Mouse (Mus musculus): Measurements from ENCODE around the gene Arhgap29.

The Arhgap29 gene

GRCm38 (mm10) chr3:122064556-122065410 is 112.4 kb downstream of the Arhgap29 start:
- DNase-seq (ENCODE audit: low spot score in 2 of 2), result peak in 1 of 2 experiments; percentile 46

All from urinary bladder, postnatal 4 days (tissue).